Mouse (Mus musculus) cortical plate, adult 2 months (tissue): ENCODE measurements around the gene Xylt1. TPM values are rescaled to one million over a fixed set of nuclear protein-coding genes. Genes with fewer than 3 reads are reported as not detected.

Source experiments
- H3K27ac ChIP-seq: fragments of 200-500 bp; 2 replicates; pipeline ENCODE4 v1.5.1; 2012; ENCODE audit warnings: low read length, control low read depth, inconsistent platforms; ENCODE audit not compliant: insufficient read depth
- H3K4me1 ChIP-seq: fragments of 200-500 bp; 2 replicates; pipeline ENCODE4 v1.6.1; 2011; ENCODE audit warnings: low read length; ENCODE audit not compliant: control insufficient read depth, insufficient read depth
- H3K4me3 ChIP-seq: fragments of 200-500 bp; 2 replicates; pipeline ENCODE4 v1.5.1; 2011; ENCODE audit warnings: mild to moderate bottlenecking, low read length, control low read depth; ENCODE audit not compliant: insufficient read depth
- CTCF ChIP-seq: fragments of 200-500 bp; IDR thresholded peaks from 2 replicates; pipeline ENCODE4 v1.5.1; 2011; ENCODE audit warnings: mild to moderate bottlenecking, control low read depth, low read length; ENCODE audit not compliant: insufficient read depth; ENCODE audit errors: extremely low read depth
- POLR2A ChIP-seq: fragments of 200-500 bp; IDR thresholded peaks from 2 replicates; pipeline ENCODE4 v1.6.1; 2011; ENCODE audit warnings: mild to moderate bottlenecking, low read length, control low read depth; ENCODE audit not compliant: insufficient read depth; ENCODE audit errors: extremely low read depth
- polyA plus RNA-seq: library from polyadenylated mRNA; depleted of rRNA; stranded (reverse); fragments of >200 nt; gene quantifications from 2 replicates; pipeline ENCODE4 v1.2.3, GENCODE M21; 2012

The Xylt1 gene
- polyA plus RNA-seq, 1 experiment, result 18.4 TPM

DNA sequence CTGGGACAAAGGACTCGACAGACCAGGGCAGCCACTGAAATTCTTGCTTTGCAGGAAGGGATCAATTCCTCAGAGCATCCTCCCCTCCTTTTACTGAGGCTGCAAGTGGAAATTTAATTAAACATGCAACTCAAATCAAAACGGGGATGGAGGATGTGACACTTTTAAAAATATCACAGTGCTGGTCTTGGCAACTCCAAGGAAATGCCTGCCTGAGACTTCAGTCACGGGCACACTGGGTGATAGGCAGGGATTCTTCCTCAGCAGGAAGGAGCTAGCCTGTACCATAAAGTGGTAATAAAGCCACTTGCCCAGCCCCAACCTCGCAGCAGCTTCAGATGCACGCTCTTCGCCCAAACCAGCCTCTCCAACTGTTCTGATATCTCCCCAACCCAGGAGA is 339.6 kb downstream of the Xylt1 start:
- Histone ChIP-seq H3K27ac (no peak overlapping the region), H3K4me3 (no peak overlapping the region), H3K4me1 (peaks cover 13% of the 10 kb centered on the region)
- TF ChIP-seq POLR2A, result no peak
- no peak for TF ChIP-seq CTCF
